Mouse (Mus musculus): ENCODE data around the gene Zfp108.

GRCm38 (mm10) chr7:24210296-24210695 is 44.3 kb upstream of the Zfp108 start:
- no peak for TF ChIP-seq CTCF (IDR thresholded peaks at IDR 0.05; ENCODE audit: extremely low read depth, insufficient read depth, low read length)
- TF ChIP-seq POLR2A (IDR thresholded peaks at IDR 0.05; ENCODE audit: extremely low read depth, insufficient read depth, low read length), result no peak

Data from cortical plate, adult 2 months (tissue).